Mouse (Mus musculus) spleen, adult 2 months (tissue): ENCODE measurements around the gene Vps39. TPM values are rescaled to one million over a fixed set of nuclear protein-coding genes. Genes with fewer than 3 reads are reported as not detected.

ENCODE experiments used
- DNase-seq, 2 experiments: peaks; one replicate each; pipeline versions ENCODE4 v3.0.0 to v3.0.0-alpha.2; 2012 to 2021; ENCODE audit warnings: low spot score in 2 of 2, low read depth in 1 of 2
- H3K27ac ChIP-seq: fragments of 200-500 bp; 2 replicates; pipeline ENCODE4 v1.5.1; 2012; ENCODE audit warnings: low read length, inconsistent platforms; ENCODE audit not compliant: insufficient read depth
- H3K27me3 ChIP-seq: fragments of 200-500 bp; 2 replicates; pipeline ENCODE4 v1.6.1; 2012; ENCODE audit warnings: mild to moderate bottlenecking, moderate library complexity, low read length, inconsistent platforms; ENCODE audit not compliant: control insufficient read depth, insufficient read depth
- H3K36me3 ChIP-seq: fragments of 200-500 bp; 2 replicates; pipeline ENCODE4 v1.6.1; 2012; ENCODE audit warnings: mild to moderate bottlenecking, low read length, inconsistent platforms; ENCODE audit not compliant: control insufficient read depth, insufficient read depth
- H3K4me1 ChIP-seq: fragments of 200-500 bp; 2 replicates; pipeline ENCODE4 v1.6.1; 2011; ENCODE audit warnings: inconsistent platforms; ENCODE audit not compliant: control insufficient read depth, insufficient read depth, insufficient read length
- H3K4me3 ChIP-seq: fragments of 200-500 bp; 2 replicates; pipeline ENCODE4 v1.5.1; 2011; ENCODE audit warnings: mild to moderate bottlenecking, inconsistent platforms; ENCODE audit not compliant: insufficient read depth, insufficient read length; ENCODE audit errors: extremely low read depth
- CTCF ChIP-seq: fragments of 200-500 bp; IDR thresholded peaks from 2 replicates; pipeline ENCODE4 v1.5.1; 2011; ENCODE audit warnings: mild to moderate bottlenecking, inconsistent platforms; ENCODE audit not compliant: insufficient read depth, insufficient read length, insufficient replicate concordance; ENCODE audit errors: extremely low read depth
- POLR2A ChIP-seq: fragments of 200-500 bp; IDR thresholded peaks from 2 replicates; pipeline ENCODE4 v1.6.1; 2011; ENCODE audit warnings: low read depth, low read length, inconsistent platforms
- WGBS: fragments of 180-500 bp; shearing (Covaris S2); methylation state at CpG from one replicate; pipeline ENCODE4 v1.1.7; 2018; 5-methylcytosine and 5-hydroxymethylcytosine counted together
- polyA plus RNA-seq: library from polyadenylated mRNA; depleted of rRNA; stranded (reverse); fragments of >200 nt; gene quantifications from 2 replicates; pipeline ENCODE4 v1.2.3, GENCODE M21; 2012

The Vps39 gene
- polyA plus RNA-seq, 1 experiment, result 16.9 TPM

DNA sequence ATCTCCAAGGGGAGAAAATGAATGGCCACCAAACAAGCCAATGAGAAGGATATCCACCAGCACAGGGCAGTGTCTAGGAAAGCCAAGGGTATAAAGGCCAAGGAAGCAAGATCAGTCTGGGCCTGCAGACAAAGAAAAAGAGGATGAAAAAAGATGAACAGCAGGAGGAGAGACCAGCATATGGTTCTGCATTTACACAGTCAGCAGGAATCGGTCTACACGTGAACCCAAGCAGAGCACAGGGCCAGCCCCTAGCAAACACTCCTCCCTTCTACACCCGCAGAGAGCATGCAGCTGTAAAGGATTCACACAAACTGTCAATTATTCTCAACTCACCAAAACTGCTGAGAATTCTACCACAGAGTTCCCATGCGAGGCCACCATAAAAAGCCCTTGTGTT, 20.9 kb upstream of the Vps39 start:
- Histone ChIP-seq H3K36me3 (peaks cover 36% of the 10 kb centered on the region), H3K4me3 (no peak overlapping the region), H3K4me1 (no peaks in the 10 kb centered on the region), H3K27ac (no peak overlapping the region), H3K27me3 (no peaks in the 10 kb centered on the region)
- no peak for DNase-seq
- TF ChIP-seq POLR2A, result no peak
- no peak for TF ChIP-seq CTCF
- 90% methylated on average over 4 of the region's 4 CpGs for WGBS

GRCm38 (mm10) chr2:120367416-120368207, 14.7 kb upstream of the Vps39 start:
- TF ChIP-seq POLR2A, result no peak
- no peak for TF ChIP-seq CTCF
- 96% methylated on average over 4 of the region's 4 CpGs for WGBS
- peaks cover 40% of the 10 kb centered on the region for H3K36me3 ChIP-seq

DNA sequence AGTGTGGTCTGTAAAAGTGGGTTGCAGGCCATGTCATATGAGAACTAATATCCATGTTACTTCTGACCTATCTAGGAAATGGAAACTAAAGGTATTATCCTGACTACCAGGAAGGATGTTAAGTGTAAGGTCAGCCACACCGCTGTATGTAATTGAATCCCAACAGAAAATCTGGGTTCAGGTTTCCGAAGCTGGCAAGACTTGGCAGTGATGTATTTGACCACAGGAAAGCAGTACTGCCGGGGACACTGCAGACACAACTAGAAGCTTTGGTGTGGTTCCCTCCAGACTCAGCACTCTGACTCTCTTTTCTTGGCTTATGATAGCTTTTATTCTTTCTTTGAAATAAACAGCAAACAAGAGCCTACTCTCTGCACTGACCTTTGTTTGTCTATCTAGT, 13.6 kb upstream of the Vps39 start:
- H3K36me3 ChIP-seq, result peaks cover 48% of the 10 kb centered on the region
- no peaks in the 10 kb centered on the region; the same call in 1 of the 2 replicates for H3K27me3 ChIP-seq
- no peaks in the 10 kb centered on the region for H3K4me1 ChIP-seq
- no peak for DNase-seq
- 92% methylated on average over 3 of the region's 3 CpGs for WGBS
- TF ChIP-seq CTCF (no peak), POLR2A (no peak)
- H3K27ac ChIP-seq, result no peak overlapping the region
- H3K4me3 ChIP-seq, result no peak overlapping the region

More at GRCm38 (mm10) chr2:120367416-120368207, 14.7 kb upstream of the Vps39 start:
- H3K4me1 ChIP-seq, result no peaks in the 10 kb centered on the region
- DNase-seq, result no peak
- H3K27ac ChIP-seq, result no peak overlapping the region
- H3K27me3 ChIP-seq, result no peaks in the 10 kb centered on the region
- H3K4me3 ChIP-seq, result no peak overlapping the region

GRCm38 (mm10) chr2:120360425-120360824, 7.5 kb upstream of the Vps39 start:
- H3K4me3 ChIP-seq, result no peak overlapping the region
- no peaks in the 10 kb centered on the region; the same call in 1 of the 2 replicates for H3K27me3 ChIP-seq
- TF ChIP-seq CTCF, result no peak
- no peak for TF ChIP-seq POLR2A
- no peak overlapping the region for H3K27ac ChIP-seq
- H3K36me3 ChIP-seq, result peaks cover 29% of the 10 kb centered on the region
- DNase-seq, result no peak
- WGBS, result 92% methylated on average over 1 of the region's 1 CpGs
- H3K4me1 ChIP-seq, result no peaks in the 10 kb centered on the region

GRCm38 (mm10) chr2:120351321-120351720, 1.6 kb downstream of the Vps39 start:
- TF ChIP-seq CTCF, result no peak
- TF ChIP-seq POLR2A, result no peak
- no peak for DNase-seq
- Histone ChIP-seq H3K27me3 (no peaks in the 10 kb centered on the region), H3K27ac (no peak overlapping the region), H3K4me3 (no peak overlapping the region), H3K36me3 (peaks cover 7% of the 10 kb centered on the region), H3K4me1 (peaks cover 11% of the 10 kb centered on the region)
- WGBS, result 88% methylated on average over 5 of the region's 5 CpGs

GRCm38 (mm10) chr2:120348120-120348519, 4.8 kb downstream of the Vps39 start:
- Histone ChIP-seq H3K36me3 (peaks cover 21% of the 10 kb centered on the region), H3K27ac (no peak overlapping the region), H3K27me3 (no peaks in the 10 kb centered on the region), H3K4me3 (no peak overlapping the region), H3K4me1 (peaks cover 11% of the 10 kb centered on the region)
- 12% methylated on average over 9 of the region's 9 CpGs for WGBS
- TF ChIP-seq POLR2A (no peak), CTCF (no peak)
- DNase-seq, result no peak

DNA sequence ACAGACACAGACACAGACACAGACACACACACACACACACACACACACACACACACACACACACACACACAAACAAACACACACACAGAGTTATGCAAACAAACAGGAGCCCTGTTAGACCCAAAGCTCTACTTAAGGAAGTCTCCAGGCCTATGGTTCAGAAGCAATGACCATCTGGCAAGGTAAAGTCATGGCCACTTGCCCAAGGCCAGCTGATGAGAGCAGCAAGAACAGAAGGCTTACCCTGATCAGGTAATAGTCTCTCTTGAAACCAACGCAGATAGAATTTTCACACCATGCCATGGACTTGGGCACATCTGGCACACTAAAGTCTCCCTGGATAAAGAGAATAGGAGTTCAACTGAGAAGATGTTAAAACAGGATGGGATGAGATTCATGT, 11.2 kb downstream of the Vps39 start:
- peaks cover 48% of the 10 kb centered on the region for H3K36me3 ChIP-seq
- 100% methylated on average over 1 of the region's 1 CpGs for WGBS

More for the DNA sequence above, 11.2 kb downstream of the Vps39 start:
- H3K27me3 ChIP-seq, result no peaks in the 10 kb centered on the region
- DNase-seq, result no peak
- no peak for TF ChIP-seq CTCF
- TF ChIP-seq POLR2A, result no peak
- H3K27ac ChIP-seq, result no peak overlapping the region
- no peaks in the 10 kb centered on the region for H3K4me1 ChIP-seq
- H3K4me3 ChIP-seq, result no peak overlapping the region
